Mouse (Mus musculus) CD8-positive naive resting alpha-beta T cell, adult 57 days (primary cell): ENCODE data around the gene Rnf123. TPM values are rescaled to one million over a fixed set of nuclear protein-coding genes. Genes with fewer than 3 reads are reported as not detected.

Experiments used
- total RNA-seq: library from RNA; stranded (reverse); gene quantifications from one replicate; pipeline ENCODE4 v1.2.4, GENCODE M21; 2023

Rnf123 gene
- total RNA-seq: 181 TPM

DNA sequence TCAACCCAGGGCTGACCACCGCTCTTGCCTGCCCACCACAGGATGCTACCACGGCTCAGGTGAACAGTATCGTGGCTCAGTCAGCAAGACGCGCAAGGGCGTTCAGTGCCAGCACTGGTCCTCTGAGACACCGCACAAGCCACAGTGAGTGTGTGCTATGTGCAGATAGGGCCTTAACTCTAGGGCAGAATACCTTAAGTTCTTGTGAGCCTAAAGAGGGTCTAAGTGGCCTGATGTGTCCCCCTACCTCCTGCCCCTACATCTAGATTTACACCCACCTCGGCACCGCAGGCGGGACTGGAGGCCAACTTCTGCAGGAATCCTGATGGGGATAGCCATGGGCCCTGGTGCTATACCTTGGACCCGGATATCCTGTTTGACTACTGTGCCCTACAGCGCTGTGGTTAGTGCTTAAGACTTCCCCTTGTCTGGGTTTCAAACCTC lies at the start of gene Rnf123:
Rnf123 (minus strand) TSS at position 359 of the 444 bp plus-strand sequence.

GRCm38 (mm10) chr9:108094184-108094941 lies 11.2 kb upstream of the Rnf123 start, which contains the start of gene Apeh:
Gene Apeh (minus strand): TSS chr9:108094606.

GRCm38 (mm10) chr9:108080168-108080567 lies 3.0 kb downstream of the Rnf123 start, which contains the start of gene Mst1:
Gene Mst1 (plus strand): TSS chr9:108080436.

DNA sequence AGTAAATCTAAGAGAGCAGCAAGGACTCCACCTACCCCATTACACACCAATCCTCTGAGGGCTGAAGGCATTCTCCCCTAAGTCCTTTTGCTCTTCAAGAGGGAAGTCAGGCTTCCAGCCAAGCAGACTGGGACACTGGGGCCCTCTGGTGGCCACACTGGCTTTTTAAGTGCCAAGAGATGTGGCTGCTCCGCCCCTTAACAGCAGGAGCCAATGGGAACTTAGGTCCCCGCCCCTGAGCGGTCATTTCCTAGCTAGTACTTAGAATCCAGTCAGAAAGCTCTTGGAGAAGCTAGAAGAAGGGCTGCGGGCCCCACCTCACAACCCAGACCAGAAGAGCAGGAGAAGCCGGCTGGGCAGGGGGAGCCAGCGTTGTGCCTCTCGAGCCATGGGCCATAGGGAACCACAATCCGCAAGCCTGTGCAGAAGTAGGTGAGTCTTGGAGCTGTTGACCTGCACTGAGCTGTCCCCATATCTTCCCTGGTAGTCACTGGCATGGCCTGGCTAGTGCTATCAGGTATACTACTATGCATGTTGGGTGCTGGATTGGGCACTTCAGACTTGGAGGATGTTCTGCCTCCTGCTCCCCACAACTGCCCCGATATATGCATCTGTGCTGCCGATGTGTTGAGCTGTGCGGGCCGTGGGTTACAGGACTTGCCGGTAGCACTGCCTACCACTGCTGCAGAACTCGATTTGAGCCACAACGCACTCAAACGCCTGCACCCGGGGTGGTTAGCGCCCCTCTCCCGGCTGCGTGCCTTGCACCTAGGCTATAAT lies 30.1 kb downstream of the Rnf123 start, which contains the start of gene Amigo3:
Amigo3 (plus strand) TSS at position 275 of the 780 bp plus-strand sequence.

DNA sequence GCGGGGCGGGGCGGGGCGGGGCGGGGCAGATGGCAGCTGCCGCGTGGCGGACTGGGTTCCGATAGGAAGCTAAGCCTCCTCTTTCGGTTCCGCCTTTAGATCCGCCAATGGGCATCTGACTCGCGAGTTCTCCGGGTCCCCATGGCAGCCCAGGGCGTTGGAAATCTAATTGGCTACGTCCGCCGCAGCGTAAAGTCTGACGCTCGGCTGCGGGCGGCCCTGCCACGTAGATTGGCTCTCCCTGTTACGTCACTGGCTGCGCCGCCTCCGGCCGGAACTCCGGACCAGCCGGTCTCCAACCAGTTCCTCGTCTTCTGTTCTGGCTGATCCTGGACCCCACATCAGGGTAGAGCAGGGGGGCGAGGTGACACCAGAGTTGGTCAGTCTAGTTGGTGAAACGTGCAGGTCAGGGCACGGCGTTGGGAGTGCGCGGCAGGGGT lies 34.1 kb downstream of the Rnf123 start, which contains the start of gene Gmppb:
Gmppb (plus strand) TSS at position 227 of the 440 bp plus-strand sequence.

GRCm38 (mm10) chr9:108001922-108002770 lies 81.0 kb downstream of the Rnf123 start, which contains the start of gene Ip6k1:
Gene Ip6k1 (plus strand): TSS chr9:108002501.

Other genes starting within 250 kb of the Rnf123 start
- 129 TPM for gene Rbm6, start 210.1 kb downstream of the Rnf123 start, total RNA-seq
- 16.2 TPM for gene Mon1a, start 195.2 kb downstream of the Rnf123 start, total RNA-seq
- gene Mst1r, start 176.5 kb downstream of the Rnf123 start, total RNA-seq: 0.15 TPM
- not detected for gene Actl11, start 154.9 kb downstream of the Rnf123 start, total RNA-seq
- gene Camkv, start 147.7 kb downstream of the Rnf123 start, total RNA-seq: not detected
- 5.8 TPM for gene Traip, start 133.2 kb downstream of the Rnf123 start, total RNA-seq
- 196 TPM for gene Uba7, start 107.8 kb downstream of the Rnf123 start, total RNA-seq
- gene Gm20661, start 100.3 kb downstream of the Rnf123 start, total RNA-seq: 1.4 TPM
- not detected for gene Inka1, start 97.5 kb downstream of the Rnf123 start, total RNA-seq
- gene Cdhr4, start 90.8 kb downstream of the Rnf123 start, total RNA-seq: 2.4 TPM
- 1.9 TPM for gene Gm20662, start 87.0 kb downstream of the Rnf123 start, total RNA-seq
- 145 TPM for gene Ip6k1, start 80.8 kb downstream of the Rnf123 start, total RNA-seq
- gene Gmppb, start 34.1 kb downstream of the Rnf123 start, total RNA-seq: 21.2 TPM
- 7.0 TPM for gene Amigo3, start 30.2 kb downstream of the Rnf123 start, total RNA-seq
- gene Mst1, start 2.9 kb downstream of the Rnf123 start, total RNA-seq: 0.52 TPM
- 111 TPM for gene Apeh, start 11.3 kb upstream of the Rnf123 start, total RNA-seq
- 0.64 TPM for gene Bsn, start 107.0 kb upstream of the Rnf123 start, total RNA-seq
- 33.8 TPM for gene Dag1, start 180.6 kb upstream of the Rnf123 start, total RNA-seq
- 3.4 TPM for gene Nicn1, start 207.1 kb upstream of the Rnf123 start, total RNA-seq
- gene Amt, start 213.5 kb upstream of the Rnf123 start, total RNA-seq: 2.9 TPM
- gene Rhoa, start 222.8 kb upstream of the Rnf123 start, total RNA-seq: 365 TPM
- 8.1 TPM for gene Tcta, start 222.8 kb upstream of the Rnf123 start, total RNA-seq